Mouse (Mus musculus) brain, embryonic 14.5 days (tissue): ENCODE measurements around the gene Ost4.

Source experiments
- CTCF ChIP-seq: fragments of 200-500 bp; IDR thresholded peaks from 2 replicates; pipeline ENCODE4 v1.5.1; 2012; ENCODE audit warnings: inconsistent platforms, mild to moderate bottlenecking, moderate library complexity, borderline replicate concordance; ENCODE audit not compliant: insufficient read depth, insufficient read length; ENCODE audit errors: extremely low read depth
- POLR2A ChIP-seq: fragments of 200-500 bp; IDR thresholded peaks from 2 replicates; pipeline ENCODE4 v1.6.1; 2012; ENCODE audit warnings: mild to moderate bottlenecking, inconsistent platforms, borderline replicate concordance; ENCODE audit not compliant: poor library complexity, insufficient read depth, insufficient read length, severe bottlenecking; ENCODE audit errors: extremely low read depth

- TF ChIP-seq CTCF: no peak
- TF ChIP-seq POLR2A: no peak
Measured at GRCm38 (mm10) chr5:30951706-30952105, 44.1 kb upstream of the Ost4 start.
